Mouse (Mus musculus) lung, adult 2 months (tissue): ENCODE data around the gene Abca13.

ENCODE experiments used
- CTCF ChIP-seq: fragments of 200-500 bp; IDR thresholded peaks from 2 replicates; pipeline ENCODE4 v1.5.1; 2011; ENCODE audit warnings: mild to moderate bottlenecking, low read length, control low read depth; ENCODE audit not compliant: insufficient read depth
- POLR2A ChIP-seq: fragments of 200-500 bp; IDR thresholded peaks from 2 replicates; pipeline ENCODE4 v1.6.1; 2011; ENCODE audit warnings: low read depth, mild to moderate bottlenecking, control low read depth, low read length, borderline replicate concordance; ENCODE audit errors: extremely low read depth

DNA sequence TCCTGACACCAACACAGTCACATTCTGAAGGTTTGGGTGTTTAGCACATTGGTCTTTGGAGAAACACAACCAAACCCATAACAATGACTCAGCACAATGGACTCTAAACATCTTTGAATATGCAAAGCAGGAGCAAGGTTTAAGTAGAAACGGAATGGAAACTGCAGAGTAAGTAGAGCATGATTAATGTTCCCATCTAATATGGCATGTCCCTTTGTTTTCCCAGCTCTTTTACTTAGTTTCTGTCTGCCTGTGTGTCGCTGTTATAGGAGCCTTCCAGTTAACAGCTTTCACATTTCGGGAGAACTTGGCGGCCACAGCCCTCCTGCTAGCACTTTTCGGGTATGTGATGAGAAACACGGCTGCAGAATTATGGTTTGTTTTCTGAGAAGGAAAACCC is 378.6 kb downstream of the Abca13 start:
- TF ChIP-seq CTCF (no peak), POLR2A (no peak)
